Mouse (Mus musculus): ENCODE measurements around the gene Cd34.

DNA sequence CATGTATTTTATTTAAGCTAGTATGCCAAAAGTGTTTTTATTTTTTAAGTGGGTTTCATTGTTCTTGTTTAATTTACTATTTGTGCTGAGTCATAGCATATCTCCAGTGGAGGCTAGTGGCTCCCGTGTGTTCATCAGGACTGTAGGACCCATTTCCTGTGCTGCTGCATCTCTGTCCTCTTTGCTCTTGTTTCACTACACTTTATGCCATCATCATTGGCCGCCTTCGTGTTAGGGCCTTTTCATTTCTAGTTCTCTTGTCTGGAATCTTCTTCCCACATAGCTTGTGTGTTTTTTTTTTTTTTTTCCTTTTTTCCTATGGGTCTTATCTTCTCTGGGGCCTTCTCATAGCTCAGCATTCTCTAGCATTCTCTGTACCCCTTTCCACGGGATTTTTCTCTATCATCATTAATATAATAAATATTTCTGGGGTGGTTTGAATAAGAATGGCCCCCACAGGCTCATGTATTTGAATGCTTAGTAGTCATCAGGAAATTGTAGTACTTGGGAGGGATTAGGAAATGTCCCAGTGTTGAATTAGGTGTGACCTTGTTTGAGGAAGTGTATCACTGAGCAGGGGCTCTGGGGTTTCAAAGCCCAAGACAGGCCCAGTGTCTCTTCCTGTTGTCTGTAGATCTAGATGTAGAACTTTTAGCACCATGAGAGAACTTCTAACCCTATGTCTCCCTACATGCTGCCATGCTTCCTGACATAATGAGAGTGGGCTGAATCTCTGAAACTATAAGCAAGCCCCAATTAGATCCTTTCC lies 47.0 kb downstream of the Cd34 start:
- TF ChIP-seq CTCF (IDR thresholded peaks at IDR 0.05; ENCODE audit: control insufficient read depth, insufficient read depth, insufficient read length): no peak
- TF ChIP-seq CEBPB (IDR thresholded peaks at IDR 0.05; ENCODE audit: low read depth): no peak
- no peak for TF ChIP-seq MYOG (IDR thresholded peaks at IDR 0.05; ENCODE audit: control insufficient read depth, extremely low read depth, insufficient read length)
- TF ChIP-seq MAX (IDR thresholded peaks at IDR 0.05): no peak
- TF ChIP-seq MYOD1 (IDR thresholded peaks at IDR 0.05; ENCODE audit: control insufficient read depth, insufficient read length, low read depth): no peak
- no peak for TF ChIP-seq USF1 (IDR thresholded peaks at IDR 0.05; ENCODE audit: low read depth)
- TF ChIP-seq FOSL1 (IDR thresholded peaks at IDR 0.05; ENCODE audit: insufficient read depth, low read length, poor library complexity, severe bottlenecking): no peak
